Mouse (Mus musculus): Measurements from ENCODE around the gene Gm20662.

Gm20662 gene

GRCm38 (mm10) chr9:107996049-107996448 lies at the start of gene Gm20662:
TSS of gene Gm20662 (plus strand) at chr9:107996349.
- DNase-seq (ENCODE audit: low spot score) = no peak

DNA sequence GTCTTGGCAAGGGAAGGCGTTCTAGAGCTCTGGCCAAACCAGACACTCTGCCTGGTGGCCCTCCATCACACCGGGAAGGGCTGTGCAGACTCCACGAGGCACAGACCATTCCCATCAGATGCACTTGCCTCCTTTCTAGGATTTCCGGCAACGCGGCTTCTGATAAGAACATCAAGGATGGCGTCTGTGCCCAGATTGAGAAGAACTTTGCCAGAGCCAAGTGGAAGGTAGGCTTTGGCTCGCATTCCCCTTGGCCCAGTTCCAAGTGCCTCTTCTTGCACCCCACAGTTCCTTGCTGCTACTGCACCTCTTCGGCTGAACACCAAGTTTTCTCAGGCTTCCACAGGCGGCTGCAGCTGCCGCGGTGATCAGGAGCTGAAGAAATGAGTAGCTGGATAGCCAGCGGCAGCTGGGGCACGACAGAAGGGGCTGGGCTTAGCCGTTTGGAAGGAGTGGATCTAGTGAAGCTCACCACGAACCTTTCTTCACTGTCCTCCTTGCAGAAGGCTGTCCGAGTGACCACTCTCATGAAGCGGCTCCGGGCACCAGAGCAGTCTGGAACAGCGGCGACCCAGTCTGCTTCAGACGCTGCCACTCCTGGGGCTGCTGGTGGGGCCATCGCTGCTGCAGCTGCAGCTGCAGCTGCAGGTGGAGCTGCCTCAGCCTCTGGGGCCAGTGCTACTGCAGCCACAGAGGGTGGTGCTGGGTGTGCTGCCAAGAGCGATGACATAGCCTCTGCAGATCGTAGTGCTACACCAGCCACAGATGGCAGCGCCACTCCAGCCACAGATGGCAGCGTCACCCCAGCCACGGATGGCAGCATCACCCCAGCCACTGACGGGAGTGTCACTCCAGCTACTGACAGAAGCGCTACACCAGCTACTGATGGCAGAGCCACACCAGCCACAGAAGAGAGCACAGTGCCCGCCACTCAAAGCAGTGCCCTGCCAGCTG lies 48.6 kb upstream of the Gm20662 start:
- DNase-seq (ENCODE audit: low spot score) = no peak

GRCm38 (mm10) chr9:107949184-107949921 lies 46.8 kb upstream of the Gm20662 start:
- DNase-seq (ENCODE audit: low spot score) = no peak

GRCm38 (mm10) chr9:107949922-107950235 lies 46.3 kb upstream of the Gm20662 start, which contains the start of gene Traip:
TSS of gene Traip (plus strand) at chr9:107950136.
- no peak for DNase-seq (ENCODE audit: low spot score)

- DNase-seq (ENCODE audit: low spot score) = peak; percentile 84
These were observed 45.4 kb upstream of the Gm20662 start for GRCm38 (mm10) chr9:107950460-107951355.

- no peak for DNase-seq (ENCODE audit: low spot score)
These were observed 40.4 kb upstream of the Gm20662 start for GRCm38 (mm10) chr9:107955613-107956289.

- no peak for DNase-seq (ENCODE audit: low spot score)
These were observed 39.0 kb upstream of the Gm20662 start for GRCm38 (mm10) chr9:107957141-107957540.

DNA sequence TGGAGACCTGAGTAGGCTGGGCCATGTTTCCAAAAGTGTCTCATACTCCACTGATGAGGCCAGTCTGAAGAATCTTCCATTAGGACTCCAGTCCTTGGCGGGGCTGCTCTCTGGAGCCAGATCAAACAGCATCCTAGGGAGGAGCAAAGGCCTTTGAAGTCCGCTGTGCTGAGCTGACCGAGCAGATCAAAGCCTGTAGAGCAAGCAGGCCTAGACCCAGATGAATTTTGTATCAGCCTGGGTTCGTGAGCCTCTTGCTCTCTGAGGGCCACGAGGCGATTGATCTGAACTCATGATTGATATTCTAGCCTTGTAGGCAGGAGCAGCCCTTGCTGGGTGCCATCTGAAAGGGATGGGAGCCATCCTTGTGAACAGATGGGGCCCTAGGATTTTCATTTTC lies 36.3 kb upstream of the Gm20662 start:
- DNase-seq (ENCODE audit: low spot score) = no peak

DNA sequence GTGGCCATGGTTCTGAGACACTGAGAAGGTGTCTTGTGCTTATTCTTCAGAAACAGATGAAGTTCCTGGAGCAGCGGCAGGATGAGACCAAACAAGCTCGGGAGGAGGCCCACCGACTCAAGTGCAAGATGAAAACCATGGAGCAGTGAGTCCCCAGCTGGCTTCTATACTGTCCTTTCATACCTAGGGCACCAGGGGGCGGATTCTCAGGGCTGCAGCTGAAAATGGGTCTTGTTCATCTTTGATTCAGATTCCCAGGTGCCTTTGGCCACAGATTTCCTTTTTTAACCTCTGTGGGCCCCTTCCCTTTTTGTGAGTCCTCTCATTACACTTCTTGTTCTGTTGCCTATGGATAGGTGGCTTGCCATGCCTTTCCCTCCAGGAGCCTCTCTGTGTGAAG lies 35.2 kb upstream of the Gm20662 start:
- no peak for DNase-seq (ENCODE audit: low spot score)

DNA sequence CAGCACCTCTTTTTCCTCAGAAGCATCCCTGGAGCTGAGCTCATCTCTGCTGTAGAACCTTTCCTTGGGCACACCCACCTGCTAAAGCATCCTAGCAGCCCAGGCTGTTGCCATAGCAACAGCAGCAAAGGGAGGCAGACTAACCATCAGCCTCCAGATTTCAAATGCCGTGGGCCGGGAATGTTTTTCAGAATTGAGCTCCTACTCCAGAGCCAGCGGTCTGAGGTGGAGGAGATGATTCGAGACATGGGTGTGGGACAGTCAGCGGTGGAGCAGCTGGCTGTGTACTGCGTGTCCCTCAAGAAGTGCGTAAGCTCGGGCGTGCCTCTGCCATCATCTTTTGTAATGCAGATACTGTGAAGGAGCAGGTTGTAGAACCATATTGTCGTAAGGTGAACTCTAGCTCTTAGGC lies 34.8 kb upstream of the Gm20662 start:
- peak; percentile 82 for DNase-seq (ENCODE audit: low spot score)

- peak; percentile 75 for DNase-seq (ENCODE audit: low spot score)
These were observed 34.3 kb upstream of the Gm20662 start for GRCm38 (mm10) chr9:107961881-107962280.

- DNase-seq (ENCODE audit: low spot score) = no peak
These were observed 33.2 kb upstream of the Gm20662 start for GRCm38 (mm10) chr9:107962916-107963315.

GRCm38 (mm10) chr9:107963700-107964099 lies 32.4 kb upstream of the Gm20662 start:
- no peak for DNase-seq (ENCODE audit: low spot score)

- DNase-seq (ENCODE audit: low spot score) = no peak
These were observed 31.5 kb upstream of the Gm20662 start for GRCm38 (mm10) chr9:107964681-107965080.

- no peak for DNase-seq (ENCODE audit: low spot score)
These were observed 29.5 kb upstream of the Gm20662 start for GRCm38 (mm10) chr9:107966676-107967075.

GRCm38 (mm10) chr9:107967437-107967836 lies 28.7 kb upstream of the Gm20662 start:
- DNase-seq (ENCODE audit: low spot score) = no peak

DNA sequence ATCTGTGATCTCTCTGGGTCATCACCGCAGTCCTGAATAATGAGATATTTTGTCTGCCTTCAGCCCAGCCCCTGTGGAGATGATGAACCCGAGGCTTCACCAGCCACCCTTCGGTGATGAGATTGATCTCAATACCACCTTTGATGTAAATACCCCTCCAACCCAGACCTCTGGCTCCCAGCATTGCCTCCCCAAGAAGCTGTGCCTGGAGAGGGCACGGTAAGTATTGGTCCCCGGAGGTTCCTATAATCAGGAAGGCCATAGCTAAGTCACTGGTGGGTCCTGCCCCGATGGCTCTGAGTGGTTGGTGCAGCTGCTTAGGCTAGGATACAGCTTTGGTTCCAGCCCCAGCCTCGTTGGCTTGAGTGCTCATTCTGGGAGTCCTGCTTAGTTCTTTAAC lies 27.6 kb upstream of the Gm20662 start:
- DNase-seq (ENCODE audit: low spot score) = no peak

- no peak for DNase-seq (ENCODE audit: low spot score)
These were observed 25.8 kb upstream of the Gm20662 start for GRCm38 (mm10) chr9:107970311-107970710.

DNA sequence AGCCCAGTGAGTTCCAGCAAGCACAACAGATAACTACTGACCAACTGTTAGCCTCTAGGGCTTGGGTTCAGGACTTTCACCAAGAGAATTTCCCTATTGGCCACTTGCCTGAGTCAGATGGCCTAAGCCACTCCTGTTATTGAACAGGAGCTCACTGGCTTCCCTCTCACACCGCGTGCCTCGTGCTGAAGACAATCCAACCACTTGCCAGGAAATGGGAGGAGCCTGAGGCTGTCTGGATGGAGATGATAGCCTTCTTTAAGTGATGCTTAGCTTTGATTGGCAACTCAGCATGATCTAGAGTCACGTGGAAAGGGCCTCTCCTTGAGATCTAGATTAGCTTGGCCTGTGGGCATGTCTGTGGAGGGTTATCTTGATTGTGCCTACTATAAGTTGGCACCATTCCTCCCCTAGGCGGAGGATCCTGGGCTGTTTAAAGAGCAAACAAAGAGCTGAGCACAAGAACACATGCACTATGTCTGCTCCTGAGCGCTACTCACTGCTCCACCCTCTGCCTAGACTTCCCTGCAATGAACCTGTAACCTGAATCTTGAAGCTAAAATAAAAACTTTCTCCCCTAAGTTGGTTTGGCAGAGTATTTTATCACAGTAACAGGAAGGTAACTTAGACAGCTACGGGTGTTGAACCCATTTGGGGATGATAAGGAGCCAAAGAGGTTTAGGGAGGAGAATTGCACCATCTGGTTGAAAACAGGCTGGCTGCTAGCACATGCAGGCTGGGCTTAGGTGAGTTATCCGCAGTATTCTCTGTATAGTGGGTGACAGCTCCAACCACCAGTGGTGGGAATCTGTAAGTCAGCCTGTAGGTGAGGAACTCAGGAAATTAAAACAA lies 24.2 kb upstream of the Gm20662 start:
- DNase-seq (ENCODE audit: low spot score) = no peak

- DNase-seq (ENCODE audit: low spot score) = no peak
These were observed 21.5 kb upstream of the Gm20662 start for GRCm38 (mm10) chr9:107974491-107975171.
